Mouse (Mus musculus): Measurements from ENCODE around the gene Szrd1.

The Szrd1 gene

DNA sequence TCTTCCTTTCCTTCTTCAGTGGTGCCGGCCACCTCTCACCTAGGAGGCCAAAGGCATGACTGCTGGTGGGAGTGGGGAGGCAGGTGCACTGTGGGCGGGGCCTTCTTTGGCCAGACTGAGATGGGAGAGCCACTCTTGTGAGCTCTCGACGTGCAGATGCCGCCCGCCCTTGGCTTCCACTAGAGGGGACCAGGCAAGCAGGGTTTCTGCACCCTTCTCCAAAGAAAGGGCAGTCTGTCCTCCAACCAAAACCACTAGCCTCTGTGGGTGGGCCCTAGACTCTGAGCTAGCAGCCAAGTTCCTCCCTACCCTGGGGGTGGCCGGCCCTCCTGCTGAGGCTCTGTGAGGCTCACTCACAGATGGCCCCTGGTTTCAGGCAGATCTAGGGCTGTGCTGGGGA lies 25.7 kb downstream of the Szrd1 start:
- peak; percentile 58 for DNase-seq

DNA sequence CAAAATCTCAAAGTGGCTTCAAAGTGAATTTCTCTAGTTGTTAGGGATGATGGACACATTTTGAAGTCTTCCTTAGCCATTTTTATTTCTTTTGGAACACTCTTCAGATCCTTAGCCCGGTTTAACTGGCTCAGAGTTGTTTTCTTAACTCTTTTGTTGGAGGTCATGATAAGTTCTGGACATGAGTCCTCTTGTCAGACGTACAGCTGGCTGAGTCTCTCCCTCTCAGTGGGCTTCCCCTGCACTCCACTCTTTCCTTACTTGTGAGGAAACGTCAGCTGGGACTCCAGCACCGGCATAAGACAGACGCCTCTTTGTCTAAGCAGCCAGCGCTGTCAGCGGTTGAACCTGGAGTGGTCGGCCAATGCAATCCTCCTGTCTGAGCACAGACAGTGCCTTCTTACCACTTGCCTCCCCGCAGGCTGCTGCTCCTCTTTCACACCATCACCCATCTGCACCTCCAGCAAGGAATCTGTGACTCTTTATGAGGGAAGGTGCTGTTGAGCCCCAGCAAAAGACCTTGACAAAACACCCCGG lies 31.3 kb downstream of the Szrd1 start:
- DNase-seq: no peak

DNA sequence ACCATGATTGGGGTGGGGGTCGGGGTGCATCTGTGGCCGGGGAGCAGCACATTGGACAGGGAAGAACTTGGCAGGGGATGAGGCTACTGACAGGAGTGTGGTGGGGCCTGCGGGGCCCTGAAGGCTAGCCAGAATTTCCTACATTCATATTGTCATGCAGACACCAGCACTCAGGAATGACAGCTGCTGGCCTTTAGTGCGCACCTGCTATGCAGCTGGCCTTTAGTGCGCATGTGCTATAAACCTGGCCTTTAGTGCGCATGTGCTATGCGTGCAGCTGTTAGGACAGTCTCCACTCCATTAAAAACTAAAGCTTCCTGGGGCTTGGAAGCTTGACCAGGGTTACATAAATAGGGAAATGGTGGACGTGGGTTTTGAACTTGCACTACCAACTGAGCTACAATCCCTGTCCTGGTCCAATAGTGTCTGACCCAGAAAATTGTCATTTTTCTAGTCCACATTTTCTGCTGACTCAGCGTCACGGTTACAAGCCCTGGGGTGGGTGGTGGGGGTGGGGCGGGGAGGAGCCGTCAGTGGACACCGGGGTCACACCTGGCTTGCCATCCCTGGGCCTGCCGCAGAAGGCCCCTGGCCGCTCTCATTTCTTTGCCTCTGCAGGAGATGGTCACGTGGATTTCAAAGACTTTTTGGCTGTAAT lies 32.9 kb downstream of the Szrd1 start:
- DNase-seq: no peak

DNA sequence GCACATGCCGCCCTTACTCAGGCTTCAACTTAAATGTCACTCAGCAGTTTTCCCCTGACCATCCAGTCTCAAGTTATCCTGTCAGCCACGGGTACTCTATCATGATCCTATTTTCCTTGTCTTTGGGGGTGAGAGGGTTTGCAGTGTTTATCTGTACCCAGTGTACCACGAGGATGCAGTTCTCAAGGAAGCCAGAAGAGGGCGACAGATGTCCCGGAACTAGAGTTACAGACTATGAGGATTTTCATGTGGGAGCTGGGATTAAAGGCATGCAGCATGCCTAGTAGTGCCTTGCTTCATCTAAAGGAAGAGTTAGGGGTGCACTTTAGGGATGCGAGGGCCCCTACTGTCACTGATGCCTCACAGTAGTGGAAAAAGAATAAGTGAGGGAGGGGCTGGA lies 37.7 kb downstream of the Szrd1 start:
- DNase-seq: peak; percentile 63

DNA sequence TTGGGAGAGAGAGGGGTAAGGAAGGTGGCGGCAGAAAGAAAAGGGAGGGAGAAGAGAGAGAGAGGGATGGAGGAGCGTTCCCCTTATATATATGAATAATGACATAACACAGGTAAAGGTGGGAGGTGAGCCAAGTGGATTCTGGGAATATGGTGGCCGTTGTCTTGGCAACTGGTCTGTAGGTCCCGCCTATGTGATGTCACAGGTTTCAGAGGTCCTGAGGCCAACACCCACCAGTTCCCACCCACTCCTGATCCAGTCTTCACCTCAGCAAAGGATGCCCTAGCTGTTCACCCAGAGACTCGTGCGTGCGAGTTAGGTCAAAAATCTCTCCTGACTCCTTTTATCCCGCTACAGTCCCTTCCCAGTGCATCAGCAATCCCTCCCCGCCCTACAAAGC lies 38.3 kb downstream of the Szrd1 start:
- DNase-seq: no peak

DNA sequence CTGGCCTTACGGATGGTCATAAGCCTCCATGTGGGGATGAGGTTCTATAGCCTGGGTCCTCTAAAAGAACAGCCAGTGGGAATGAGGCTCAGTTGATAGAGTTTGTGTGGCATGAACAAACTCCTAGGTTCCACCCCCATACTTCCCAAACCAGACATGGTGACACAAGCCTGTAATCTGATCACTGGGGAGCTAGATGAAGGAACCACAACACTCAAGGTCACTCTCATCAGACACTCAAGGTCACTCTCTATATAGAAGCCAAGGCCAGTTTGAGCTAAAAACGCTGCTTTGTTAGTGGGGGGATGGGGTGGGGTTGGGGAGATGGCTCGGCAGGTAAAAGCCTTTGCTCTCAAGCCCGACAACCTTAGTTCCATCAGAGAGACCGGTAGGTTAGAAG lies 39.6 kb downstream of the Szrd1 start:
- DNase-seq: no peak

DNA sequence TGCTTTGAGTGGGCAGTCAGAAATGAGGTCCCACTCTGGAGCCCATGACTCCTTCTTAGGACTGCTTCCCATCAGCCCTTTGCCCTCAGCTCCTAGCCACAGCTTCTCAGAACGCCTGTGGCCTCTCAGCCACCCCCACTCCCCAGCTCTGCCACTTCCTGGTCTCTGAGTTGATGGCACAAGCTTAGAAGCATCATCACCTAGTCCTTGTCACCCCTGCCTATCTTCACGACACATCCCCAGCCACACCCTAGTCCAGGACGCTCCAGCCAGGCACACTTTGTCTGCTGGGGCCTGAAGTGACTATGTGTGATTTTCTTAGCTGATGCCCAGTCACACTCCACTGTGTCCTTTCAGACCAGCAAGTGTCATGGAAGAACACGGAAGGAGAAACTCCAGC lies 40.6 kb downstream of the Szrd1 start:
- DNase-seq: no peak

DNA sequence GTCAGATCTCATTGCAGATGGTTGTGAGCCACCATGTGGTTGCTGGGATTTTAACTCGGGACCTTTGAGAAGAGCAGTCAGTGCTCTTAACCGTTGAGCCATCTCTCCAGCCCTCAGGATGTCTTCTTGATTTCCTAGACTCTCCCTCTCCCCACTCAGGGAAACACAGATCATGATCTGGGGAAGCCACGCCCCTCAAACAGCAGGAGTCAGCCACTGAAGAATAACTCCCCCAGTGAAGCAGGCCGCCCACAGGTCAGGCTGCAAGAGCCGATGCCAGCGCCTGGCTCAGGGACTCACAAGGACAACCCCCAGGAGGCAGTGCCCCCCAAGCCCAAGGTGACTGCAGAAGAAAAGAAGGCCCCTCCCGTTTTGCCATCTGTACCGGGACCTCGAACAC lies 42.9 kb downstream of the Szrd1 start:
- no peak for DNase-seq

DNA sequence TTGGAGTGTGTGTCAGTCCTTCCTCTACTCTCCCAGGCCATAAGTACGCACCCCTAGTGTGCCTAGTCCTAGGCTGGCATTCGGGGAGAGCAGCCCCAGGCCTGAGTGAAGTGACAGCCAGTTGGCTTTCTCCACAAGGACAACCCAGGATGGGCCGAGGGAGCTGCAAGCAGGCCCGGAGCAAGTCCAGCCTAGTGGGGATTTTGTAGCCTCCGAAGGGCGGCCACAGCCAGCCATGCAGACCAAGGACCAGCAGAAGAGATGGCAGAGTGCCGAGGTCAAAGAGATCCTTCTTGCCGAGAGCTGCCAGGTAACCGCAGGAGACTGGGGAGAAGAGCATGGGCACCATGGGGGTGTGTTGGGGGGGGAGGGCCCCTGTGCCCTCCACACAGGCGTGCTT lies 44.6 kb downstream of the Szrd1 start:
- no peak for DNase-seq

DNA sequence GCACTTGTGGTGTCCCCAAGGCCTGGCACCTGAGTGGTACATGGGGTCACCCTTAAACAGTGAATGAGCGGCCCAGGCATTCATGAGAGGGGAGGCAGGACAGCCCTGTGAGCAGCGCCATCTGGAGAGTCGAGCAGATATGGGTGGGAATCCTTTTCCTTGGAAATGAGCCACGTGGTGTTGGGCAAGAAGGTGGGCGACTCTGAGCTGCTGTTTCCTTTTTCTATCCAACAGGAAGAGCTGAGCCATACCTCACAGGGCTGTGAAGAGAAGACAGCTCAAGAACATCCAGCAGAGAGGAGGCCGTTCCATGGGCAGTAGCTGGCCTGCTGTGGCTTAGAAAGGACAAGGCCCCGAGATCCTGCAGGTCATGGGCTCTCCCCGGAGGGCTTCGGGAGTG lies 50.9 kb downstream of the Szrd1 start:
- DNase-seq: no peak

DNA sequence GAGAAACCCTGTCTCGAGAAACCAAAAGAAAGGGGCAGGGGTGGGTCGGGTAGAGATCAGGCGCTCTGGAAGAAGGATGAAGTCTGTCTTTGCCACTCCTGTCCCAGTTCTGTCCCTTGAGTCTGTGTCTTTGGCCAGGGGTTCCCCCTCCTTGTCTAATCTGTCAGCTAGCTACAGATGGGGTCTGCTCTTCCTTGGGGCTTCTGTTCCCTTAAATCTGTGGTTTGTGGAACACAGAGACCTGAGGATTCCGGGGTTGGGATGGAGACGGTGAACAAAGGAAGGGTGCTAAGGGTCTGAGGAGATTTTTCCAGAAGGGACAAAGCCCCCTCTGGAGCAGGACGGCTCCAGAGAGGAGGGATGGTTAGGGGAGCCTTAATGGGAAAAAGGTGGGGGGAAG lies 51.5 kb downstream of the Szrd1 start, which contains the start of gene Spata21:
Spata21 (plus strand) TSS at position 301 of the 400 bp plus-strand sequence.
- no peak for DNase-seq

DNA sequence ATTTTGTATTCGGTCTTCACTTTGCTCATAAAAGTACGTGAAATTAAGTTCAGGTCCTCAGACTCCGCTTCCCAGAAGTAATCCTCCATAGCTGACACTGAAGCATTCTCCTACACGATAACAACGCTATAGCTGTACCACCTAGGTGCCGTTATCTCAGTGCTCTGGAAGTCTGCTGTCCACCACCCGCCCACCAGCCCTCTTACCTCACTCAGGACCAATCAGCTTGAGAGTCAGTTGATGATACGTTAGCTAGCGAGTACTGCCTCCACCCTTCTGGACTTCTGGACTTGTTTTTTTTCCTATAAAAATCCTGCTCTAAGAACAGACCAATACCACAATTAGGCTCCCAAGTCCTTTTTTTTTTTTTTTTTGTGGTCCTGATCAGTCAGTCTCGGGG lies 52.7 kb downstream of the Szrd1 start:
- no peak for DNase-seq

DNA sequence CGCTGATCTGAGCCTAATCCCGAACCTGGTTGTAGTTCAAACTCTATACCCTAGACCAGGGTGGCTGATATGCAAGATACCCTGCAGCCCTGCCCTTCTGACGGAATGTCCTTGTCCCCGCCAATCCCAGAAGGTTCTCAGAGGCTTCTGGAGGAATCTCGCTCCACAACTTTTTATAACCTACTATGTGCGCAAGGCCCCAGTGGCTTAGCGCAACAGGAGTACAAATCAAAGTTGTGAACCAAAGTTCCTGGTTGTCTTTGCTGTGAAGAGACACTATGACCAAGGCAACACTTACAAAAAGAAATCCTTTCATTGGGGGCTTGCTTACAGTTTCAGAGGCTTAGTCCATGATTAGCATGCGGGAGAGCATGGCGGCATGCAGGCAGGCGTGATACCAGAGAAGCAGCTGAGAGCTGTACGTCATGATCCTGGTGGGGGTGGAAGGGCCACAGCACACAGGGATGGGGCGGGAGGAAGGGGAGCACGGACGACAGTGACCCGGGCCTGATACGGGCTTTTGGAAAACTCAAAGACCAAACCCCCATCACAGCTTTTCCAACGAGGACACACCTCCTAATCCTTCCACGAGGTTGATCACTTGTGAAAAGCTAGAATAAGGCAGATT lies 61.0 kb downstream of the Szrd1 start:
- no peak for DNase-seq

DNA sequence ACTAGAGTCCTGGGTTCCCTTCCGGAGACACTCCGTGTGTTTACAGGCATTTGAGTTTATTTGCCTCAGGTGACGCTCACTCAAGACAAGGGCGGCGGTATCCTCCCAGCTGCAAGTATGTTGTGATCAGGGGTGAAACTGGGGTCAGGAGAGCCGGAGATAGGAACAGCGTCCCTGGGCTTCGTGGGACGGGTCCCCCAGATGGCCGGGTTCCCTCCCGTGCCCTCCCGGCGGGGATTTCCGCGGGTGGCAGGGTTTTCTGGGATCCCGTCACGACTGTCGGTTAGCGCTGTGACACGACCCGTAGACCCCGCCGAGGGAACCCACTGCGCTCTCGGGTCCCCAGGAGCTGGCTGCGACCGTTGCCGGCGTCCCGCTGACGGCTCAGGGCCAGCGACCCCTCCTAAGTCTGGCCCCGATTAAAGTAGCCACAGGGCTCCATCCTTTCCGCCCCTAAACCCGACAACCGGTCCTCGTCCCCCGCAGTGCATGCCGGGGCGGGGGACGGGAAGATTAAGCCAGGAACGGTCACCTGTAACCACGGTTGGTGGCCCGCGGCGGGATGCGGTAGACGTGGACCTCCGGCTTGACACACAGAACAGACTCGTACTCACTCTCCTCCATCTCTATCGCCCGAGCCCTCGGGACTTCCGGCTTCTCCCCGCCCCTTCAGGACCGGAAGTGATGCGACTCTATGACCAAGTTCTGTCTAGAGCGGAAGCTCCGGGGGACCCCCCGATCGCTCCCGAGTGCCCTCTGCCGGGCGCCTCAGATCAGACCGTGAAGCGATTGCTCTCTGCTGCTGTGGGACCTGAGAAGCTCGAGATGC lies 61.7 kb downstream of the Szrd1 start, which contains the start of gene Necap2:
Necap2 (minus strand) TSS at position 677 of the 829 bp plus-strand sequence.
- DNase-seq: peak; percentile 97

DNA sequence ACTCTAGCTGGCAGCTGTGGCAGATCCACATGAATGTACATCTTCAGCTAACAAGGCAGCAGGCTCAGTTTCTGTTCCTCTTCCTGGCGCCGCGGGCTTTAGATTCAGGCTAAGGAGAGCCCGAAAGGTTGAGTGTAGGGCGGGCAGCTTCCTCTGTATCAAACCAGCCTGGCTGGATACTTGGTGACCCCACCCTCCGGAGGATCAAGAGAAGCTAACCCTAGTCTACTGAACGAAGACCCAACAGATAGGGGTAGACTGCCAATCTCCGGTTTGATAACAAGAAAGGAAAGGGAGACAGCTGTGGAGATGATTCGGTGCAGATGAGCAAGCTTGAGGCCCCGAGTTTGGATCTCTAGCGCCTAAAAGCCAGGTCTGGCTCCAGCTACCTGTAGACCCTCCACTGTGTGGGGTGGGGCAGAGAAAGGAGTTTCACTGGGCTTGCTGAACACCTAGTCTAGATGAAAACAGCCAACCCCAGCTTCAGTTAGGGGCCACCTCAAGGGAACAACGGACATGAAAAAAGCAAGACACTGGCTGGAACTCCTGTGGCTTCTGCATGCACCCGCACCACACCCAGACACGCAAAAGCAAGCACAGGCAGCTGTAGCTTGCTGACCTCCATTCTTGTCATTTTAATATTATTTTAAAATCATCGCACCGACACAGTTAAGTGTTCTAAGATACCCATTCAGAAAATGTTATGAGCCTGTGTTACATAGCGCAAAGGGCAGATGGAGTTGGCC lies 62.6 kb downstream of the Szrd1 start:
- no peak for DNase-seq

DNA sequence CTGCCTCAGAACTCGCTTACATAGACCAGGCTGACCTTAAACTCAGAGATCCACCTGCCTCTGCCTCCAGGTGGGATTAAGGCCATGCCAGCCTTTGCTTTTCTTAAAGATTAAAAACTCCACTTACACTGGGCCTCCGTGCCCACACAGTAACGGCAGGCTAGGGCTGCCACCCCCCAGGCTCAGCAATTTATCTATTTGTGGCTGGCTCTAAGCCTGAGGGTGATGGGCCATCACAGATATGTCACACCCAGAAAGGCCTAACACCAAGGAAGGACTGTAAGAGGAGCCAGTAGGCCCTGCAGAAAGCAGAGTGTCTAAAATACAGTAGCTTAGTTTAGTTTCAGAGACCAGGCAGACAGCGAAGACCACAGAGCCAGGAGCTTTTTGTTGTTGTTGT lies 65.5 kb downstream of the Szrd1 start:
- no peak for DNase-seq

DNA sequence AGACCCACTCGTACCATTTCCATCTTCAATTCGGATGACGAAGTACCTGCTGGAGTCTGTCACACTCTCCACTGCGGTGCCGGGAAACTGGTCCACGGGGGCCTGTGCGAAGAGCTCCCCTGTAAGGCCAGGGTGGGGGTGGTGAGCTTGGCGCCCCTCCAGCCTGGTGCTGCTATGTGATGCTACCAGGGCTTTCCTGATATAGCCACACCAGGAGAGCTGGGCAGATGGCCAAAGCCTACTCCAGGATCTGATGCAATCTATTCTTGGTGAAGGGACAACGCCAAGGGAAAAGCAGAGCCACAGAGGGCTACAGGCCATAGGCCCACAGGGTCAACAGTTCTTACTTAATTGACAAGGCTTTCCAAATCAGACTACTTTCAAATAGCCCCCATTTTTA lies 65.9 kb downstream of the Szrd1 start:
- peak; percentile 58 for DNase-seq

DNA sequence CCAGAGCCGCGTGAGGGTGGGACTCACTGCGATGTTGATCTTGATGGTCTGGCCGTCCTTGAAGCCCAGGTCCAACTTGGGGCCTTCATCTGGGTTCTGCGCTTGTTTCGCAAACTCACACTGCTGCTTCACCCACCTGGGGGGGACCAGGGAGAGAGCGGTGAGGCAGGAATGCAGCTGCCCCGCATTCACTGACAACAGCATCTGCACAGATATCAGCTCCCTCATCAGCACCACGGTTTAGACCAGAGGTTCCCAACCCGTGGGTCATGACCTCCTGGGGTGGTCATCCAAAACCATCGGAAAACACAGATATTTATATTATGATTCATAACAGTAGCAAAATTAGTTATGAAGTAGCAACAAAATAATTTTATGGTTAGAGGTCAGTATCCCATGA lies 67.1 kb downstream of the Szrd1 start:
- no peak for DNase-seq

DNA sequence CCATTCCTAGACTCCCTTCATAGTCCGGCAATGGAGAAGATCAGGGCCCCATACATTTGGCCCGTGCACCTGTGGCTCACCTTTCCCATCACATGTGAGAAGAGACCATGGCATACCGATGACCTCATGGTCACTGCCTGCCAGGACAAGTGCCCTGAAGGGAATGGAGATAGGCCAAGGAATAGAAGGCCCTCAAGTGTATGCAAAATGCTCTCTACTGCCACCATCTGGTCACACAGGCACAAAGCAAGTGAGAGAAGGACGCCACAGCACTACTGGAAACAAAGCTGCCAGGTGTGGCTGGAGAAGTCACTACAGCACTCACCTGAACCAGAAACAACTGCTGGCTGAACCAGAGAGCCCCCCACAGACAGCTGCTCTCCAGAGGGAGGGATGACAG lies 69.8 kb downstream of the Szrd1 start:
- DNase-seq: peak; percentile 78

DNA sequence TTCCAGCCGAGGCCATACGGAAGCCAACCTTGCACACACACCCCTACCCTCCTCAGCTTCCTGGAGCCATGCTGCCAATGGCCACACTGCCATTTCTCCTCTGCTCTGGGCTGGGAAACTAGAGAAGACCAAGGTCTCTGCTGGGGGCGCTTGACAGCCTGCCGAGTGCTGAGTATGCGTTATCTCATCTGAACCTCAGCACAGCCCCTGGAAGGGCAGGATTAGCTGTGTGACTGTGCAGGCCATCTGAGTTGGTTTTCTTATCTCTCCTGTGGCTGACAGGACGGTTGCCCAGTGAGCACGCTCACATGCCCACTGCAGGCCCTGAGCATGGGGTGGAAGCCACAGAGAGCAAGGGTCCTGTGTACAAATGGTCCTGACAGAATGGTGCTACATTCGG lies 70.9 kb downstream of the Szrd1 start:
- no peak for DNase-seq

DNA sequence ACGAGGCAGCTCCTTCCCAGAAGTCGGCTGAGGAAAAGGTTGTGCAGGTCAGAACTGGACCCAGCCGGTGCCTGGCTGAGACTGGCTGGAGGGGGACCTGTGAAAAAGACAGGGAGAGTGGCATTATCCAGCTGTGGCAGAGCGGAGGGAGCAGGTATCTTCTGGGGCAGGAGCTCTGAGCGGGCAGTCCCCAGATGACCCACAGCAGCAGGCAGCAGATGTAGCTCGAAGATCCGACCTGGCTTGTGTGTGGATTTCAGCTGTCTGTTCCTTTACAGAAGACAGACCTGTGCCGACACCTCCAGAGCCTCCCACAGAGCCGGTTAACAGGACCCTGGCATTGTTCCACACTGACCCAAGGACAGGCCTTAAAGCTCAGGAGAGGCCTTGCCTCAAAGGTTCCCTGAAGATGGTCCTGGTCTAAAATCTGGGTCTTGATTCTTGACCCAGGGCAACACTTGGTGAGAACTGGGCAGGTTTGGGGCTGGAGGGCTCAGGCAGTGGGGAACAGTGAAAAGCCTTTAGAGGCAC lies 72.0 kb downstream of the Szrd1 start:
- DNase-seq: no peak

DNA sequence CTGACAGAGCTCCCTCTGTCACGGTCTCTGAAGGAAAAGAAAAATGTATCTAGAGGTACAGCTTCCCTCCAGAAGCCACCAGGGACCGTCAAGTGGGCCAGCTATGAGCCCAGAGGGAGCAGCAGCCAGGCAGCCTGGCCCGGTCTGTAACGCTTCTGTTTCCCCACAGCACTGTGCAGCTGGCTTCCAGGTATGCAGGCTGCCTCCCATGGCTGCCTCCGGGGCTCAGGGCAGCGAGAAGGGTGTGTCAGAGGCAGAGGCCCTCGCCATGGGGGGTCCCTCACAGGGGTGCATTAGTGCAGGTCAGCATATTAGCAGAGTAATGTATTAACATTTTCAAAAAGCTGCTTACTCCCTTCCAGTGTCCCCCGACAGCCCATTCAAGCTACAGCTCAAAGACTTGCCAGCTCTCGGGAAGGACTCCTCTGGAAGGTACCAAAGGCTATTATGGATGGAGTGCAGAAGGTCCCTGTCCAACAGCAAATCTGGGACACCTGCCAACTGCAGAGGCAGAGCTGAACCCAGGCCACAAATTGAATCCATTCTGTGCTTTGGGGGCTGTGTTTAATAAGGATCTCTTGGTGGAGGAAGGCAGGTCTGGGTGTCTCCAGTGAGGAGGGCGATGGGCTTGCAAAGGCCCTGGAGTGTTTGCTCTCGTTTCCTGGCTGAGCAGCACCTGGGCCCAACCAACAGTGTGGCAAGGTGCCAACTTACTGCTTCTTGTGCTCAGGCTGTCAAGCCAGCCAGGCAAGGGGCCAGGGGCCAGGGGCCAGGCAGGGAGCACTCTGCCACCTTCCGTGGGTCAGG lies 72.7 kb downstream of the Szrd1 start:
- peak; percentile 57 for DNase-seq
